Mouse (Mus musculus) intestine, embryonic 14.5 days (tissue): ENCODE data around the gene Prpsap1. TPM values are rescaled to one million over a fixed set of nuclear protein-coding genes. Genes with fewer than 3 reads are reported as not detected.

Source experiments
- ATAC-seq: fragments of 200-750 bp; cut with Nextera tagmentation; replicated peaks from 2 replicates; pipeline ENCODE4 v1.8.0; 2017; ENCODE audit warnings: low read depth, moderate number of reproducible peaks, moderate TSS enrichment, moderate library complexity; ENCODE audit not compliant: low FRiP score, low TSS enrichment
- DNase-seq: peaks from one replicate; pipeline ENCODE4 v3.0.0-alpha.2; 2018; ENCODE audit warnings: low spot score
- H3K27ac ChIP-seq: fragments of 300-500 bp; sonication (generic); 2 replicates; pipeline ENCODE4 v1.5.1; 2014; ENCODE audit warnings: low read depth, mild to moderate bottlenecking, control low read depth
- H3K27me3 ChIP-seq: fragments of 300-500 bp; sonication (generic); replicated peaks from 2 replicates; pipeline ENCODE4 v1.6.1; 2014; ENCODE audit warnings: low read length, control low read depth; ENCODE audit not compliant: control insufficient read depth, insufficient read depth
- H3K36me3 ChIP-seq: fragments of 300-500 bp; sonication (generic); 2 replicates; pipeline ENCODE4 v1.6.1; 2014; ENCODE audit warnings: low read length, control low read depth; ENCODE audit not compliant: control insufficient read depth, insufficient read depth
- H3K4me1 ChIP-seq: fragments of 300-500 bp; sonication (generic); replicated peaks from 2 replicates; pipeline ENCODE4 v1.6.1; 2014; ENCODE audit warnings: low read length, control low read depth, mixed read lengths; ENCODE audit not compliant: control insufficient read depth, insufficient read depth
- H3K4me2 ChIP-seq: fragments of 300-500 bp; sonication (generic); 2 replicates; pipeline ENCODE4 v1.6.1; 2014; ENCODE audit warnings: low read length
- H3K4me3 ChIP-seq: fragments of 300-500 bp; sonication (generic); 2 replicates; pipeline ENCODE4 v1.5.1; 2014; ENCODE audit warnings: low read depth, low read length, control low read depth, mixed read lengths
- H3K9ac ChIP-seq: fragments of 300-500 bp; sonication (generic); 2 replicates; pipeline ENCODE4 v1.6.1; 2014; ENCODE audit warnings: mild to moderate bottlenecking, low read length
- H3K9me3 ChIP-seq: fragments of 300-500 bp; sonication (generic); 2 replicates; pipeline ENCODE4 v1.6.1; 2016; ENCODE audit warnings: low read length, control low read depth; ENCODE audit not compliant: control insufficient read depth
- WGBS: fragments of 180-500 bp; shearing (Covaris S2); extraction: QIAGEN DNeasy Blood & Tissue Kit; methylation state at CpG from one replicate; pipeline ENCODE4 v1.1.7; 2014; 5-methylcytosine and 5-hydroxymethylcytosine counted together
- polyA plus RNA-seq: library from polyadenylated mRNA; unstranded; fragments of >200 nt; fragmentation: Nextera tagmentation; extraction: Ambion mirVana; gene quantifications from 2 replicates; pipeline ENCODE4 v1.2.1, GENCODE M21; 2014

Prpsap1 gene
- polyA plus RNA-seq, 1 experiment from 2014 or later, result 207 TPM

DNA sequence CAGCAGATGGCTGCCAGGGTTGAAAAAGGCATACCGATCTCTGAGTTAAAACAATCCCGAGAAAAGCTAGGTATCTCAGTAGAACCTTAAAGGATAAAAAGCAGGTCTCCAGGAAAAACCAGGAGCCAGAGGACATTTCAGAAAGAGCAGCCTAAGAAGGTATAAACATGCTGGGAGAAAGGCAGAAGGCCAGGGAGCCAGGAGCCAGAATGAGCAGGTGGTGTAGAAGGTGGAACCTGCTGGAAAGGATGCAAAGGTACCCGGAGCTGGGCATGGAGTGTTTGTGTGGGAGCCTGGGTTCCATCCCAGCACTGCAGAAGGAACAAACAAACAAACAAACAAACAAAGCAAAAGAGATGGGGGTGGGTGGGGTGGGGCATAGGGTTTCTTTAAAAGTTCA lies 44.7 kb downstream of the Prpsap1 start:
- Histone ChIP-seq H3K4me1 (peaks cover 6% of the 10 kb centered on the region; the same call in 1 of the 2 replicates), H3K9me3 (no peaks in the 10 kb centered on the region), H3K4me2 (no peak overlapping the region), H3K36me3 (no peaks in the 10 kb centered on the region), H3K9ac (no peak overlapping the region), H3K4me3 (no peak overlapping the region), H3K27ac (no peak overlapping the region), H3K27me3 (peaks cover 13% of the 10 kb centered on the region)
- WGBS, result 97% methylated on average over 3 of the region's 3 CpGs
- ATAC-seq (no peak), DNase-seq (no peak)

DNA sequence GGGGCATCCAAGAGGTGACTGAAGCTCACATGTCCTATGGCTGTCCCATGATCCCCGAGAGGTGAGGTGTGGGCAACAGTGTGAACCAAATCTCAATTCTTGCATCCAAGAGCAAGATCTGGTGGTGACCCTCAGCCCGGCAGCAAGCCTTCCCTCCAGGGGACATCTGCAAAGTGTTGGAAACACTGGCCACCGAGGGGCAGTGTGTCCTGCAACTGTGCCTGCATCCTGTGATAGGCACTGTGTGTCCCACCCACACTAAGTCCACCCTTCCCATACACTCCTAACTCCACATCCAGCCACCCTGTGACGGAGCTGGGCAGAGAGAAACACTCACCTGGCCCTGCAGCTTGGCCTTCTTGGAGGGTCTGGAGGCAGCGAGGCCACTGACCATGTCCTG lies 46.2 kb downstream of the Prpsap1 start:
- Histone ChIP-seq H3K36me3 (no peaks in the 10 kb centered on the region), H3K4me1 (peaks cover 6% of the 10 kb centered on the region; the same call in 1 of the 2 replicates), H3K9me3 (no peaks in the 10 kb centered on the region), H3K27me3 (peaks cover 13% of the 10 kb centered on the region), H3K4me3 (no peak overlapping the region), H3K27ac (no peak overlapping the region), H3K9ac (no peak overlapping the region), H3K4me2 (no peak overlapping the region)
- ATAC-seq (no peak), DNase-seq (no peak)
- 72% methylated on average over 5 of the region's 5 CpGs for WGBS

DNA sequence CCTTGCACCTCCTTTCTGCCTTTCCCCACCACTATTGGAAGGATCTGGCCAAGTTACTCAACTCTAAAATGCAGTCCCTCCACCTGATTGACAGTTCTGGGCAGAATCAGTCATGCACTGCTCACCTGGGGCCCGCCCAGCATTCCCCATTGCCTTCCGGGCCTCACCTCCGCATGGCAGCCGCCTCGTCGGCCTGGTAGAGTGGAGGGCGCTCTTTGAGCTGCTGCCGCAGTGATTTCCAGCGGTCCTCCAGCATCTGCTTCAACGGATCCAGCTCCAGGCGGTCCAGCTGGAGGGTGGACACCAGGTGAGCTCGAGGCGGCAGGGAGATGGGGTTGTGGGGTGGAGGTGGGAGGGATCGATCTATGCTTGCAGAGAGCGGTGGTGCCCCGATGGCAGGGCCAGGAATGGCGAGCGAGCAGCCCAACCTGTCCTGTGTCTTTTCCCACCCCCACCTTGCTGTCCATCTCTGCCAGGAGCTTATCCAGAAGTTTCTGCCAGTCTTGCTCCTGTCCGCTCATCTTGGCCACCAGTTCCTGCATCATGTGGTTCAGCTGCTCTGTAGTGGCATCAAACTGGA lies 47.6 kb downstream of the Prpsap1 start:
- H3K4me3 ChIP-seq, result no peak overlapping the region
- H3K9ac ChIP-seq, result no peak overlapping the region

DNA sequence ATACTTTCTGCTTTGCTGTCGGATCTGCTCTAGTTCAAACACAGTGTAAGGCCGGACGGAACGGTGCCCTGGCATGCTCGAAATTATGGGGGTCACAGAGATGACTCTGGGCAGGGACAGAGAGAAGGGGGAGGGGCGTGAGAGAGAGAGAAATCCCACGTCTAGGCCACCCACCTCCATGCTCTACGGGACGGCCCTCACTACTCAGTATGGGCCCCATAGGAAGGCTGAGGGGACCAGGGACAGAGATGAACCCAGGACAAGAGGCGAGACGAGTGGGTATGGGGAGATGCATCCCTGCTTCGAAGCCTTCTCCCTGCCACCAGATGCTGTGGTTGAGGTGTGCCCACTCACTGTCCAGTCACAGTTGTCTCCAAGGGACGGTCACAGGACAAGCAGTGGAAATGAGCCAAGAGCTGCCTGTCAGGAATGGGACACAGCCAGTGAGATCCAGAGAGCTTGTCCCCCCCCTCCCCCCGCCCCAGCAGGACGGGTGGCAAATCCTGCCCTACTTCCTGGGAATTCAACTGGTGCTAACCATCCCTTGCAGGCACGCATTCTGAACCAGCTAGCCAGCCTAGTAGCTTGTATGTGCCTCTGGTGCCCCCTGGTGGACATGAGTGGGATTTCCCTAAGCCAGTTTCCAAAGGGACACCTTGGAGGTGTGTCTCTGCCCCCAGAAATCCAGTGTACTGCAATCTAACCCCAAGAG lies 48.2 kb downstream of the Prpsap1 start:
- WGBS, result 26% methylated on average over 16 of the region's 16 CpGs
- ATAC-seq (peak; percentile 55; the same call in 1 of the 2 replicates), DNase-seq (peak; percentile 100)
- Histone ChIP-seq H3K4me3 (no peak overlapping the region), H3K4me1 (peaks cover 6% of the 10 kb centered on the region; the same call in 1 of the 2 replicates), H3K9ac (no peak overlapping the region), H3K9me3 (no peaks in the 10 kb centered on the region), H3K36me3 (no peaks in the 10 kb centered on the region; the same call in 1 of the 2 replicates), H3K4me2 (no peak overlapping the region; the same call in 1 of the 2 replicates), H3K27me3 (peaks cover 13% of the 10 kb centered on the region), H3K27ac (no peak overlapping the region)

More for the DNA sequence above, 47.6 kb downstream of the Prpsap1 start:
- Histone ChIP-seq H3K4me1 (peaks cover 6% of the 10 kb centered on the region; the same call in 1 of the 2 replicates), H3K27me3 (peaks cover 13% of the 10 kb centered on the region), H3K27ac (no peak overlapping the region), H3K9me3 (no peaks in the 10 kb centered on the region), H3K36me3 (no peaks in the 10 kb centered on the region), H3K4me2 (peak overlapping the region; percentile 30)
- ATAC-seq (peak; percentile 40; the same call in 1 of the 2 replicates), DNase-seq (no peak)
- 19% methylated on average over 19 of the region's 19 CpGs for WGBS

DNA sequence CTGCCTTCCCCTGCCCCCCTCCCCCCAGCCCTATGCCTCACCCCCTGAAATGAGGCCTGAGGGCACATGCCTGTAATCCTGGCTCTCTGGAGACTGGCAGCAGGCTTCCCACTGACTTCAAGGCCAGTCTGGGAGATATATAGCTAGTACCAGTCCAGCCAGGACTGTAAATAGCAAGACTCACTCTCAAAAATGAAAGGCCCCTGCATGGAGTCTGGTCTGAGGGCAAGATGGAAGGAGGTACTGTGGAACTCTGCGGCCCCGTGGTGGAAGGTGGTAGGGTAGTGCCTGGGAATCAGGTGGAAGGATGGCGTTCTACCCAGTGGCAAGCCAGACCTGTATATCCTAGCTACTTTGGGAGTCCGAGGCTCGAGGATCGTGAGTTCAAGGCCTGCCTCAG lies 50.1 kb downstream of the Prpsap1 start:
- DNase-seq (no peak), ATAC-seq (no peak)
- Histone ChIP-seq H3K27me3 (peaks cover 13% of the 10 kb centered on the region), H3K9me3 (no peaks in the 10 kb centered on the region), H3K4me1 (peaks cover 6% of the 10 kb centered on the region; the same call in 1 of the 2 replicates), H3K4me2 (no peak overlapping the region), H3K36me3 (peaks cover 11% of the 10 kb centered on the region), H3K4me3 (no peak overlapping the region), H3K27ac (no peak overlapping the region), H3K9ac (no peak overlapping the region)
- 83% methylated on average over 6 of the region's 6 CpGs for WGBS

DNA sequence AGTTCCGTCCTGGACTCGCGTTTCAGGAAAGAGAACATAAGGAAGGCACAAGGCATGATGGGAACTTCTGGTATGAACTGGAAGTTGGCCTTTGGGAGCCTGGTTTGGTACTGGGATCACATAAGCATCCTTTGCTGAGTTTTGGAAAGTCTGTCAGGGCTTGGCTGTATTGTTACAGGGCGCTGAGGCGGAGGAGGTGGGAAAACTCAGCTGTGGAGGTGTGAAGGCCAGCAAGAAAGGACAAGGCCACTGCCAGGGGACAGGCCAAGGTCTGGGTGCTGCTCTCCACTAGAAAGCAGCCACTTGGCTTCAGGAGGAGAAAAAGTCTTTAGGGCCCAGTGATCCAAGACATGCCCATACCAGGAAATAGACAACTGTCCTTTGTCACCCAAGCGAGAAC lies 50.7 kb downstream of the Prpsap1 start:
- ATAC-seq, result no peak
- 83% methylated on average over 6 of the region's 6 CpGs for WGBS
- Histone ChIP-seq H3K9me3 (no peaks in the 10 kb centered on the region), H3K9ac (no peak overlapping the region), H3K4me1 (peaks cover 6% of the 10 kb centered on the region; the same call in 1 of the 2 replicates), H3K27ac (no peak overlapping the region), H3K4me3 (no peak overlapping the region), H3K27me3 (peaks cover 13% of the 10 kb centered on the region), H3K36me3 (peaks cover 13% of the 10 kb centered on the region), H3K4me2 (no peak overlapping the region)
- no peak for DNase-seq

DNA sequence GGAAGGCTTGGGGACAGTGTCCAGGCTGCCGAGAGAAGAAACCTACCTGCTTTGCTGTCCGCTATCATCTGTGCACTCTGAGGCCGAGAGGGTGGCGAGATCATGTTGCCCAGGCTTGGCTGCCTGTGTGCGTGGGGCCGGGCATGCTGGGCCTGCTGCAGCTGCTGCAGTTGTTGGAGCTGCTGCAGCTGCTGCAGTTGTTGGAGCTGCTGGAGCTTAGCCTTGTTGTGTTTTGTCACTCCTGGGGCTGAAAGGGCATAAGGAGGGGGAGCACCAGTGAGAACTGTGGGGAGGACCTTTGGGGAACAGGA lies 51.2 kb downstream of the Prpsap1 start:
- DNase-seq (no peak), ATAC-seq (no peak)
- H3K4me1 ChIP-seq, result peaks cover 6% of the 10 kb centered on the region; the same call in 1 of the 2 replicates
- no peak overlapping the region for H3K27ac ChIP-seq
- H3K9ac ChIP-seq, result no peak overlapping the region
- 67% methylated on average over 6 of the region's 6 CpGs for WGBS
- H3K4me2 ChIP-seq, result no peak overlapping the region
- H3K27me3 ChIP-seq, result peaks cover 13% of the 10 kb centered on the region
- no peaks in the 10 kb centered on the region for H3K9me3 ChIP-seq
- H3K4me3 ChIP-seq, result no peak overlapping the region
- H3K36me3 ChIP-seq, result peaks cover 14% of the 10 kb centered on the region

DNA sequence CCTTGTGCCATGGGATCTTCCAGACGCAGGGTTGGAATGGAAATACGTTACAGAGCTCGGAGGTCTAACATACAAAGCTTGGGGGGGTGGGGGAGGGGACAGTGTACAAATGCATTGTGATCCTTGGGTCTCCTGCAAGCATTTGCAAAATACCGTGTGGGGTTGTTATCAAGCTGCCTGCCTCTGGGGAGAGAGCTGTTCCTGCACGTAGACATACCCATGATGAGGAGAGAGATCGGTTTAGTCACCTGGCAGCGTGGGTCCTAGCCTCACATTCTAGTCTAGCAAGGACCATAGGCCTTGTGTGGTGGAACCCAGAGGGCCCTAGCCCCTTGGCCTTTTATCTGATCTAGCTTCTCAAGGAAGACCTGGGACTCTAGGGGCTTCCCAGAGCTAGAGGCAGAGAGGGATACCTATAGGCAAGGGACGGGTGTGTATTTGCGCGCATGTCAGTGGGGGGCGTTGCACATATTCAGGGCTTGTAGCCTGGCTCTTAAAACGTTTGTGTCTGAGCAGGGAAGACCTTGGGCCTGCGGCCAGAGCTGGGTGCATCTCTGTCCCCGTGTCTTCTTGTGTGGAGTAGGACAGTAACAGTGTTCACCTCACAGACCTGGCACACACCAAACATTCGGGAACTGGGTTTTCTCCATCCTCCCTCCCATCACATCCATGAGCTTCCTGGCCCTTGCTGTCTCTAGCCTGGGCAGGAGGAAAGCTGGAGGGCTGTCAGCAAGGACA lies 51.7 kb downstream of the Prpsap1 start:
- 73% methylated on average over 15 of the region's 15 CpGs for WGBS
- H3K4me1 ChIP-seq, result peaks cover 6% of the 10 kb centered on the region; the same call in 1 of the 2 replicates

More for the DNA sequence above, 51.7 kb downstream of the Prpsap1 start:
- H3K9me3 ChIP-seq, result no peaks in the 10 kb centered on the region
- DNase-seq (no peak), ATAC-seq (no peak)
- H3K36me3 ChIP-seq, result peaks cover 19% of the 10 kb centered on the region
- no peak overlapping the region for H3K4me2 ChIP-seq
- no peak overlapping the region for H3K9ac ChIP-seq
- H3K27me3 ChIP-seq, result peaks cover 9% of the 10 kb centered on the region
- no peak overlapping the region for H3K4me3 ChIP-seq
- no peak overlapping the region for H3K27ac ChIP-seq
